Mouse (Mus musculus) layer of hippocampus, adult 8-10 months (tissue): ENCODE data around the gene Ccin. TPM values are rescaled to one million over a fixed set of nuclear protein-coding genes. Genes with fewer than 3 reads are reported as not detected.

Source experiments
- DNase-seq, 2 experiments: peaks; one replicate each; pipeline ENCODE4 v3.0.0; 2022; ENCODE audit warnings: low spot score in 2 of 2
- total RNA-seq, 4 experiments: library from RNA; stranded (reverse); gene quantifications; 2 replicates each; pipeline ENCODE4 v1.2.4; 2022

Gene Ccin
- total RNA-seq, 4 experiments from 2014 or later = not detected

DNA sequence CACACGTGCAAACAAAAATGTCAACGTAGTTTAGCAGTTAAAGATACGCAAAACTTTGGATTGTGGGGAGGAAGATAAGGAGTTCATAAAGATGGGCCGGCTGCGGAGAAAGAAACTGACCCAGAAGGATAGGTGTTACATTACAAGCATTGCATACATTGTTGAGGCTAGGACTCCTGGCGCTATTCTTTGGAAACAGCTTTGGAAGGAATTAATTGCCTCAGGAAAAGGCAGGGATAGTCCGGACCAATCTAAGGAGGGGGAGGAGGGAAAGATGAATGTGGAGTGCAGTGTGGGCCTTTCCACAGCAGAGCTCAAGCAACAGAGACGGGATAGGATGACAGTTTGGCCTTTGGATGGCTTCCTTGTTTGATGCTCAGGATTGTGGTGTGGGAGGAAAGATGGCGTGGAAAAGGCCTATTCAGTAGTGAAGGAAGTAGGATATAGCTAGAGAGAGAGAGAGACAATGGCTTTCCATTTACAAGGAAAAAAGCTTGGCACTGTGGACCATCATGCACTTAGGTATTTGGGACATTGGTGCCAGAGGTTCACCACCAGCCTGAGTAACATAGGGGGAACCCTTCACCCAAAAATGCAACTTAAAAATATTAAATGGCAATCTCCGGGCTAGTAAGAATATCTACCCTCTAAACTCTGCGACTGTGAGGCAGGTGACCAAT is 30.2 kb downstream of the Ccin start:
- no peak for DNase-seq

DNA sequence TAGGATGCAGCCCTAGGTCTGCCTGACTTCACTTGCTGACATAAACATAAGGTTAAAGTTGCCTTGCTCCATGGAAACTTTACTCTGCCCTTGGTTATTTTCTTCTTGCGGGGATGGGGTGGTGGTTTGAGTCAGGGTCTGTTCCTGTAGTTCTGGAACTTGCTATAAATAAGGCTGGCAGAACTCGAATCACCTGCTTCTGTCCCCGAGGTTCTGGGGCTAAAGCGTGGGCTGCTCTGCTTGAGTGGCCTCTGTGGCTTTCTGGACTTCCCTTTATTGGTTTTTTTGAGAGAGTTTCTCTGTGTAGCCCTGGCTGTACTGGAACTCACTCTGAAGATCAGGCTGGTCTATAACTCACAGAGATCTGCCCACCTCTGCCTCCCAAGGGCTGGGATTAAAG is 32.8 kb downstream of the Ccin start:
- no peak for DNase-seq

DNA sequence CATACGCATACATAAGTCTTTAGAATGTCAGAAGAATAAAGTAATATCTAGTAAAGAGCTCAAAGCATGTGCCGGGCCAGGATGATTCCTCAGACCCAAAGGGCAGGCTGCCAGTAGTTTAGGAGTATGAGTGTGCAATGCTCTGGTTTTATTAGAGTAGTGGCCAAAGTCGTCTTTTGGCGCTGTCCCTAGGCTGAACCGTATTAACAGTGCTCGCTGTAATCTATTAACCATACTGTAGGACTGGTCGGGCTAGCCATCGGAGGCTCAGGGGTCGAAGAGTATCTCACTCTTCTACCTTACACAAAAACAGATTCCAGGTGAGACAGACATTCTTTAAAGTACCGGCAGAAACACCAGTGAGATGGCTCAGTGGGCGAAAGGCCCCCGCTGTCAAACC is 33.5 kb downstream of the Ccin start:
- DNase-seq = no peak

DNA sequence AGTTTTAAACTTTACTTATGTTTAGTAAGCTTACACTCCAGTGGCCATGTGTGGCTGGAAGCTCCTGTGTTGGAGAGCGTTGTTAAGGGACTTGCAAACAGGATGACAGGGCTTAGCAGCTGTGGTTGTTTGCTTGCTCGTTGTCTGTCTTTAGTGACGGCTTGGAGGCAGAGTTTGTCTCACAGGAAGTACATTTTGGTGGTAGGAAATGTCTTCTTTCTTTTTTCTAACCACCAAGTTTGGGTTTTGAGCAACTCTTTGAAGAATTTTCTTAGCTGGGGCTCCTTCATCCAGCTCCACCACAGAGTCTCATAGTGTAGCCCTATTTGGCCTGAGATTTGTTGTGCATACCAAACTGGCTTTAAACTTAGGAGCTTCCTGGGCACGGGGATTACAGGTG is 39.0 kb downstream of the Ccin start:
- DNase-seq = no peak

DNA sequence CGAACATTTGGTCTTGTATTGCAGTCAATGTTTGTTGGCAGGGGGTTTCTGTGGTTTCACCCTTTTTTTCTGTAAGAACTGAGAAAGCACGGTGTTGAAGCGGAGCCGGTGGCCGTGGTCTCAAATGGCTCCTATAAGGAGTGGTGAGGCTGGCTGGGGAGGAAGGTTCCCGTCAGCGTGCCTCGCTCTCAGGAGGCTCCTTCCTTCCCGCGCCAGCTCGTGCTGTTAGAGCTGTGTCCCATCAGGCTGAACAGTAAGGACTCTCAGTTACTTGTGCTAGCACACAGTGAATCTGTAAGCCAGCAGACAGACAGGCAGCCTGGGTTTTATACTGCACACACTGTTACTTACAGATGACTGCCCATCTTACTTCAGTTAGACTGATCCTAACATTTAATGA is 39.5 kb downstream of the Ccin start:
- DNase-seq = peak in 1 of 2 experiments; percentile 1

DNA sequence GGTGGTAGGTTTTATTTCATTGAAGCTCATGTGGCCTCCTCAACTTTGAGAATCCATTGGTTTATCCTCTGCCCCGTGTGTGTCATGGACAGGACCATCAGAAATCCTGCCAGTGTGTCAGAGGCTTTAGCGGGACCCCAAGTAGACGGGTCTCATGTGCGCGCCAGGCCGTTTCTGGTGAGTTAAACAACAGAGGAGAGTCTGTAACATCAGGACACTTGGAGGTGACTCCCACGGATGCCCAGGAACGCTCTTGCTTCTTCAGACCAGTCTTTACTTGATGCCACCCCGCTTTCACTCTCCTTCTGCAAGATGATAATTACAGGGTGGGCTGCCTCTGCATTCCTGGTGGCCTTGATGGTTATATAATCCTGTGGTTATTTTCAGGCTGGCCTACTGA is 40.4 kb downstream of the Ccin start:
- DNase-seq = peak in 1 of 2 experiments; percentile 0

DNA sequence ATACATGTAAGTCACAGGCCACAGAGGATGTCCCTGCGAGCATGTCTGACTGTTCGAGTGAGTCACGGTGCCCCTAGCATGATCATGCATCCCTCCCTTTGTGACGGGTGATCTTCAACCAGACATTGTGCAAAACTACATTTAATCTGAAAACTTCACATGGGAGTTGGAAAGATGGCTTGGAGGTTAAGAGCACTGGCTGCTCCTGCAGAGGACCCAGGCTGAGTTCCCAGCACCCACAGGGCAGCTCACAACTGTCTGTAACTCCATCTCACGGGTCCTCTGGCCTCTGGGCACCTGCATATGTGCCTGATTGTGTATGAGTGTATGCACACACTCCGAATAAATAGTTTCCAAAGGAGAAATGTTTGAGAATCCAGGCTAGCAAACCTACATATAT is 41.0 kb downstream of the Ccin start:
- DNase-seq = no peak

DNA sequence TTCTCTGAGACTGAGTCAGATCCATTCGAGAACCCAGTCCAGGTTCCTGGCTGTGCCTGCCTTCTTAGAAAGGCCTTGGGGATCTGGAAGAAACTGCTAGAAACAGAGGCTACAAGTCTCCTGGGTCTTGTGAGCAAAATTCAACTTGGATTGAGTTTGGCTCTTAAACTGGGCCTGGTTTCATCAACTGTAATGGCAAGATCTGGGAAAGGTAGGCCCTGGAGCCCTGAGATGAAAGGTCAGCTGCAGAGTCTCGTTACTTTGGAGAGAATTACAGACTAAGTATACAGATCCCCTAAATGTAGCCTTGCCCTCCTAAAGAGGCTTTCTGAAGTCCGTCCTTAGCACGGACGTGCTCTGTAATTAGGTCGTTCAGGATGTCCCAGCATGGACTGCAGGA is 42.3 kb downstream of the Ccin start:
- DNase-seq = no peak

DNA sequence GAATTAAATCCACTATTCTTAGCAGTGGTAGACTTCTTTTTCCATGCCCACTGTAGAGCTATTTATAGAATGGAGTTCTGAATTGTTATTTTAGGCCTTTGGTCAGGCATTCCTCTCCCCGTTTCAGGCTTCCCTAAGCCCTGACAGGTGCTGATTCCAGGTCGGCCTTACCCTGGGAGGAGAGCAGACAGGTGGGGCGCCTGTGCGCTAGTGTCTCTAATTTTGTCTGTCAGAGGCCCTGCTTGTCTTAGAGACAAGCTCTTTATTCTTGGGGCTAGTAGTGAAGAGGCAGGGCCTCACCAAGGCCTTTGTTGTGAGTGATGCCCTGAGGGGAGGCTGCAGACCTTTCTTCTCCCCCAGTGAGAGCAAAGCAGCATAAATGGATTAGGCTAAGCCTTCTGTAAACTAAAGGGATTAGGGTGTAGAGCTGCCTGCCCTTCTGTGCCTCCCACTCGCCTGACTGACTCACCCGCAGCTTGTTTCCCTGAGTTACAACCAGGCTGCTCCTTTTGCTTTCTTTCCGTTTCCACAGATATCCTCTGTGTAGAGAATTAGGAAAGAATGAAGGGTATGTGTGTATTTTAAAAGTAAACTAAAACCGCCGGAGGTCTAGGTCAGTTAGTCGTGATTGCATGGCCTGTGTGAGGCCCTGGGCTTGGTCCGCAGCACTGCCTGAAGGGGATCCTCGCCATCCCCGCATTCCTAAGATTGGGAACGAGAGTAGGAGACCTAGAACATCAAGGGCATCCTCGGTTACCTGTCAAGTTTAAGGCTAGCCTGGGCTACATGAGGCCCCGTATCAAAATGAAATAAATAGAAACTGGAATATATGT is 45.2 kb downstream of the Ccin start:
- DNase-seq = peak; percentile 64 to 66

DNA sequence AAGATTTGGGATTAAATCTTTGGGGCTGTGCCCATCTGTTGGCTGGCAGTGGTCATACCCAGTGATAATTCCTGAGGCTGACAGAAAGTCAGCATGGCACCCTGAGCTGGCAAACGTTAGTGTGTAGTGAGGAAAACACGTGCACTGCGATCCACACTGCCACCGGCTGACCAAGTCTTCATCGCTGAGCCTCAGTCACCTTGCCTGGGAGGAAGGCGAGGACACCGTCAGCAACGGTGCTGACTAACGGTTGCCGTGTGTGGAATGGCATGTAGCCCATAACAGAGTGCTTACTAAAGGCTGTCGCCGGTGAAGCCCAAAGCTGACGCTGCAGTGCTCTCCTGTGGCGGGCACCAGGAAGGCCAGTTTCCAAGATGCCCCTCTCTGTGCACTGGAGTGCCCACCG is 46.4 kb downstream of the Ccin start:
- DNase-seq = no peak

DNA sequence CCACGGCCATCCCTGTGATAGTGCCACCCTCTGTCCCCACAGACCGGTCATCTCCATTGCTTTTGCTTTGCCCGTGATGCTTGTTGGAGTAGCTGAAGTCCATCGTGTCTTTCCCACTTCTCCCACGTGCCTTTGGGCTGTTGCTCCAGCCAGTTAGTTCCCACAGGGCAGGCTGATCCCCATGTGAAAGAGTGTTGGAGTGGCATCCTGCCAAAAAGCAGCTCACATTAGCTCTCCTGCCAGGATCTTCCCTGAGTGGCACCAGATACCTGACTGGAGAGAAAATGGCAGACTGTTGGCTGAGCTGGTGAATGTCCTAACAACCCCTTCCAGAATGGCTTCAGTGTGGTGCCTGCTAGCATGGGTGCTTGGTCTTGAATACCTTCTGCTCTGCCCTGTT is 48.2 kb downstream of the Ccin start:
- DNase-seq = peak in 1 of 2 experiments; percentile 37

Other genes starting within 250 kb of the Ccin start
- not detected for gene Olfr159, start 212.5 kb upstream of the Ccin start, total RNA-seq
- gene Olfr156, start 159.6 kb upstream of the Ccin start, total RNA-seq = not detected
- not detected for gene Olfr157, start 143.3 kb upstream of the Ccin start, total RNA-seq
- gene Olfr155, start 131.9 kb upstream of the Ccin start, total RNA-seq = not detected
- 10 to 100 TPM in 1 of 4 experiments, 1 to 10 TPM in 3; 7.3 to 10.3 (median 7.8) TPM for gene Reck, start 108.0 kb upstream of the Ccin start, total RNA-seq
- 1 to 10 TPM; 2.1 to 5.8 (median 4.5) TPM for gene Glipr2, start 26.1 kb upstream of the Ccin start, total RNA-seq
- gene Clta, start 21.0 kb downstream of the Ccin start, total RNA-seq = 100 to 1,000 TPM; 264 to 296 (median 284) TPM
- gene Gne, start 100.7 kb downstream of the Ccin start, total RNA-seq = 10 to 100 TPM; 50.7 to 61.6 (median 55.9) TPM